Mouse (Mus musculus): ENCODE measurements around the gene Eif4h. TPM values are rescaled to one million over a fixed set of nuclear protein-coding genes. Genes with fewer than 3 reads are reported as not detected.

Gene Eif4h
- 336 and 347 TPM in 2 replicates for polyA plus RNA-seq (2015; fragmentation: Nextera tagmentation; extraction: Ambion mirVana)

DNA sequence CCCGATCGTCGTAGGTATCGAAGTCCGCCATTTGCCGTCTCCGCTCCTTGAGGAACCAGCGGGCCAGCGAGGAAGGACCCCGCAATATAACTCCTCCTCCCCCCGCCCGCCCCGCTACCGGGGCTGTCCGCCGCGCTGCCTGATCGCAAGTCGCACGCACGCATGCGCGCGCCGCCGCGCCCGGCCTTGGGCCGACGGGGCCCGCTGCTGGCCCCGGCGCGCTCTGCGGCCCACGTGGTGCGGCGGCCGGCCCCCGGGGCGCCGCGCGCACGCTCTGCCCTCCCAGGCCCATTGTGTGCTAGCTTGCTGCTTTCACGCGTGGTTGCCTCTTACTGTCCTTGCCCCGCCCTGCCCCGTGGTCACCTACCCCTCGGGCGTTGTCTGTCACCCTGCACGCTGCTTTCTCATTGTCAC lies at the start of gene Eif4h:
TSS of gene Eif4h (minus strand) at position 222 of the 414 bp plus-strand sequence.
- under 1% methylated on average over 48 of the region's 52 CpGs for WGBS
- Histone ChIP-seq H3K27me3 (no peaks in the 10 kb centered on the region), H3K9ac (peak within 1 kb of the TSS; percentile 100), H3K4me2 (peak within 1 kb of the TSS; percentile 87), H3K36me3 (peaks cover 21% of the 10 kb centered on the region), H3K27ac (peak within 1 kb of the TSS; percentile 96), H3K4me1 (replicated peaks) (peaks cover 16% of the 10 kb centered on the region), H3K4me3 (peak within 1 kb of the TSS; percentile 99), H3K9me3 (no peaks in the 10 kb centered on the region)
- ATAC-seq (ENCODE audit: low FRiP score) = peak; percentile 94

DNA sequence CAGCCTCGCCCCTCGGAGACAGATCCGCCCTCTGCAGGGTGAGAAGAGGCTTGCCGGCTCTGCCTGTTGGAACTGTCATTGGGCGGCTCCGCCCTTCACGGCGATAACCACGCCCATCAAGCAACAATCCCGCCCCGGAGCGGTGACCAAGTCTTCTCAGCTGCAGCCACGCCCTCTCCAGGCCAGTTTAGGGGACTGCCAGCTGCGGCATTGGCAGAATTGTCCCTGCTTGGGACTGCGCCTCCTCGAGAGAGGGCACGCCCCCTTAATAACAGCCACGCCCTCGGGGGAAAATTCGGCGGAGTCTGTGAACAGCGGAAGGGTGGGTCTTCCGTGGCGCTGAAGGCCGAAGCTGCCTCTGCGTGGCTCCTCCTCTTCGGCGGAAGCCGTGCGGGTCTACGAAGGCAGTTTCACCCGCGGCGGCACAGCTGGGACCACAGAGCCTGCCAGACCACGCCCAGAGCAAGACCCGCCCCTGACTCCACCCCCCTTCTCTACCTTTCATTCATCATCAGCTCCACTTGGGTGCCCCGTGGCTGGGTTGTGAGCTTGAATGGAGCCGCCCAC lies 49.5 kb upstream of the Eif4h start:
- WGBS = 0% methylated on average over 38 of the region's 38 CpGs
- Histone ChIP-seq H3K9me3 (no peaks in the 10 kb centered on the region), H3K36me3 (peaks cover 27% of the 10 kb centered on the region), H3K4me2 (peak overlapping the region; percentile 79), H3K4me3 (peak overlapping the region; percentile 87), H3K9ac (peak overlapping the region; percentile 96), H3K27ac (peak overlapping the region; percentile 93), H3K27me3 (no peaks in the 10 kb centered on the region), H3K4me1 (replicated peaks) (peaks cover 35% of the 10 kb centered on the region)
- peak; percentile 97 for ATAC-seq (ENCODE audit: low FRiP score)

DNA sequence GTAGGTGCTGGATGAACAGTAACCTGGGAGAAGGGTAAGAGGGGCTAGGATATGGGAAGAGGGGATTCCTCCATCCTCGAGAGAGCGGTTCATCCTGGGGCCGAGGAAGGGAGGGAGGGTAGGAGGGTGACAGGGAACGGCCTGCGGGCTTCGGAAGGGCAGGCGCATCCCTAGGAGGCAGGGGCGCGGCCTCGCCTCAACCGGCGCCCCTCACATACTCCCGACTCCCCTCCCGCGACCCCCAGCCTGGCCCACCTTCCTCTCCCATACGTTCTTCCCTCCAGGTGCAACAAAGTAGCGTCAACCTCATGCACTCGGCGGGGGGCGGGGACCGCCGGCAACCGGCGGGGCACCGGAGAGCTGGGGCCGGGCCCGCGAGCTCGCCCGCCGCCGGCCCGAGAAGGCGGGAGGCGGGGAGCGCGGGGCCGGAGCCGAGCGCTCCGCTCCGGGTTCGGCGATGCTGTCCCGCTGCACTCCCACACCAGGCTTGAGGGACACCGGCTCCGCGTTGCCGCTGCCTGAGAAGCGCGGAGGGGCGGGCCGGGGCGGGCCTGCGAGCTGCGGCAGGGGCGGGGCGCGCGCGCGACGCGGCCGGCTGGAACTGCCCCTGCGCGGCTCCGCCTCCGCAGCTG lies 48.9 kb upstream of the Eif4h start, which contains the start of gene Limk1:
TSS of gene Limk1 (minus strand) at position 513 of the 632 bp plus-strand sequence.
- peak; percentile 31 for ATAC-seq (ENCODE audit: low FRiP score)
- WGBS = under 1% methylated on average over 46 of the region's 69 CpGs
- H3K27ac ChIP-seq = peak within 1 kb of the TSS; percentile 93

DNA sequence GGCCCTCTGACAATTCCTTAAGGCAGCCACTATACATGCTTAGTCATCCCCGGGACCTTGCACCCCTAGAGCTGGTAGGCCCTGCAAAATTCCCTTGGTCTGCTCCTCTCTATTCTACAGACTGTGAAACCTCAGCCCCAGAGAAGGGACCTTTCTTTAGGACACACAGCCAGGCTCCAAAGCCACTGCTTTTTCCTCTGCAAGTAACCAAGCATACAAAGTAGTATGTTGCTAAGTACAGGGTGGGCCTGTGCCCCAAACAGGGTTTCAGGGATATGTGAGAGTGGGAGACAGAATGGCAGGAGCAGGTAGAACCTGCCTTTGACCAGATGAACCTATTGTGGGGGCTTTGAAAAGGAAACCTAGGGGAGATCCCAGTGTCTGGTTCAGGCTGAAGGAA lies 47.9 kb upstream of the Eif4h start:
- no peaks in the 10 kb centered on the region for H3K9me3 ChIP-seq
- H3K36me3 ChIP-seq = peaks cover 41% of the 10 kb centered on the region
- WGBS = 78% methylated on average over 1 of the region's 1 CpGs
- H3K9ac ChIP-seq = peak overlapping the region; percentile 96
- no peaks in the 10 kb centered on the region for H3K27me3 ChIP-seq
- peak overlapping the region; percentile 79 for H3K4me2 ChIP-seq
- H3K4me1 ChIP-seq (replicated peaks) = peaks cover 35% of the 10 kb centered on the region
- ATAC-seq (ENCODE audit: low FRiP score) = no peak
- H3K27ac ChIP-seq = no peak overlapping the region; the same call in 1 of the 2 replicates
- peak overlapping the region; percentile 87 for H3K4me3 ChIP-seq

More for the DNA sequence above, 48.9 kb upstream of the Eif4h start, which contains the start of gene Limk1:
- Histone ChIP-seq H3K4me3 (peak within 1 kb of the TSS; percentile 87), H3K9me3 (no peaks in the 10 kb centered on the region), H3K36me3 (peaks cover 32% of the 10 kb centered on the region), H3K4me1 (replicated peaks) (peaks cover 35% of the 10 kb centered on the region), H3K4me2 (peak within 1 kb of the TSS; percentile 79), H3K9ac (peak within 1 kb of the TSS; percentile 96), H3K27me3 (no peaks in the 10 kb centered on the region)

DNA sequence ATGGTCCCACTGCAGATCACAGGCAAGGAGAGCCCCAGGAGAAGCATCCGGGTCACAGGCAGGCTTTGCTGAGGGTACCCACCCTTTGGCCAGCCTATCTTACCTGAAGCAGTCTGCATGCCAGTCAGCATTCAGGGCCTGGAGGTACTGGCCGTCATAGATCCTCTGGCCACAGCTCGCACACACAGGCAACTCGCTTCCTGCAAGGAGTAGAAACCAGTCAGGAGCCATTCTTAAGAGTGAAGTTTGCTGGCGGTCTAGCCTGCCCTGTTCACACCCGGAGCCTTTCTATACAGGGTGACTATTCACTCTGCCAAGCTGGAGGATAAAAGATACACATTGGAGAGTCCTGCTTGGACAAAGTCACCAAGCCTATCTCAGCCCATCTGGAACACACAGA lies 47.3 kb upstream of the Eif4h start:
- H3K4me2 ChIP-seq = peak overlapping the region; percentile 79; the same call in 1 of the 2 replicates
- 88% methylated on average over 6 of the region's 6 CpGs for WGBS
- peaks cover 41% of the 10 kb centered on the region for H3K36me3 ChIP-seq
- no peak overlapping the region; the same call in 1 of the 2 replicates for H3K9ac ChIP-seq
- H3K4me1 ChIP-seq (replicated peaks) = peaks cover 35% of the 10 kb centered on the region
- H3K27me3 ChIP-seq = no peaks in the 10 kb centered on the region
- no peak for ATAC-seq (ENCODE audit: low FRiP score)
- H3K9me3 ChIP-seq = no peaks in the 10 kb centered on the region
- H3K4me3 ChIP-seq = no peak overlapping the region
- no peak overlapping the region for H3K27ac ChIP-seq

DNA sequence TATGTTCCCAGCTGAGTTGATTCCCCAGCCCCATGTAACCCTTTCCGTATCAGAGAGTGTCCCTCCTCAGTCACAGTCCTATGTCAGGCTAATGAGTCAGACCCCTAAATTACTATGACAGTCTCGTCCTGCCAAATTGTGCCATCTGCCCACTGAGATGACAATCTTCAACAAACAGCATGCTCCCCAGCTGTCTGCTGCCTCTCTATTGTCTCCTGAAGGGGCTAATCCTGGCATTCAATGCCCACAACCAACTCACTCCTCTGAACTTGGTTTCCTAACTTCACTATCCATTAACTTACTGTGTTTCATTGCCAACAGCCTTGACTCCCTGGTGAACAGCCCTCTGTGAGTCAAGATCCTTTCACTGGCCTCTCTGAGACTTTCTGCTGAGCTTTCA lies 45.1 kb upstream of the Eif4h start:
- Histone ChIP-seq H3K9me3 (no peaks in the 10 kb centered on the region), H3K4me2 (no peak overlapping the region), H3K9ac (0 out of 2 replicates have a peak overlapping the region, but pooled peaks have one; percentile 1), H3K27me3 (no peaks in the 10 kb centered on the region), H3K27ac (no peak overlapping the region), H3K4me3 (no peak overlapping the region), H3K4me1 (replicated peaks) (peaks cover 46% of the 10 kb centered on the region), H3K36me3 (peaks cover 59% of the 10 kb centered on the region)
- no peak for ATAC-seq (ENCODE audit: low FRiP score)
- 66% methylated on average over 2 of the region's 2 CpGs for WGBS

DNA sequence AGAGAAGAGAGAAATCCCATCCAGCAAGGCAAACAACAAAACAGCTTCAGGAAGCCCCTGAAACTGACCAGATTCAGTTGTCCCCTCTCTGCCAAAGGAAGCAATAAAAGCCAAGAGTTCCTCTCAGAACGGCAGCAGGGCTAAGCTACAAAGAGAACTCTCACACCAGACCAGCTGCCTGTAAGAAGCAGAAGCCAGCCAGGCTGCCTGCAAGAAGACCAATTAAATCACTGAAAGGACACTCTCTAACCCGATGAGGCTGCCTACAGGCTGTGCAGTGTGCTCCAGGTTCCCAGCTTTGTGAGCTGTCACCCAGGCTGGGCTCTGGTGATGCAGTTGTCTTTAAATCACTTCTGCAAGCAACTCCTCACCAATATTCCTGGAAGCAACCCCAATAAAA lies 44.5 kb upstream of the Eif4h start:
- 82% methylated on average over 2 of the region's 2 CpGs for WGBS
- no peak for ATAC-seq (ENCODE audit: low FRiP score)

DNA sequence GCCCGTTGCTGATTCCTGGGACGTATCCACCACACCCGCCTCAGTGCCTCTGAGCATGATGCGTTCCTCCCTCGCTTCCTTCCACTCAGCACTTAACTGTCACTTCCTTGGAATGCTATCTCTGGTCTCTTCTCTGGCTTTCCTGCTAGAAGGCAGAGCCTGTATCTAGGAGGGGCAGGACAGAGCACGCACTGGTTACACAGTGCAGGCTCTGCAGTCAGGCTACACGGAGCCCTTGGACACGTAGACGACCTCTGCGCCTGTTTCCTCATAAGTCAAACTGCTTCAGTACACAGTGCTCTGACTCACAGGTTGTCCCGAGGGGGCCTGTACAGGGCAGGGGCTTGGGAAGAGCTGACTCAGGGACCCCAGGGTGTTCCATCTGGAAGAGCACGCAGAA lies 40.9 kb upstream of the Eif4h start:
- H3K27me3 ChIP-seq = no peaks in the 10 kb centered on the region
- H3K9me3 ChIP-seq = no peaks in the 10 kb centered on the region
- peaks cover 66% of the 10 kb centered on the region for H3K36me3 ChIP-seq
- H3K4me1 ChIP-seq (replicated peaks) = peaks cover 54% of the 10 kb centered on the region
- H3K4me2 ChIP-seq = no peak overlapping the region
- peak overlapping the region; percentile 53; the same call in 1 of the 2 replicates for H3K9ac ChIP-seq
- WGBS = 85% methylated on average over 12 of the region's 12 CpGs
- no peak for ATAC-seq (ENCODE audit: low FRiP score)
- H3K4me3 ChIP-seq = no peak overlapping the region
- no peak overlapping the region for H3K27ac ChIP-seq

More for the DNA sequence above, 44.5 kb upstream of the Eif4h start:
- no peak overlapping the region for H3K4me2 ChIP-seq
- H3K9ac ChIP-seq = no peak overlapping the region
- H3K27me3 ChIP-seq = no peaks in the 10 kb centered on the region
- no peak overlapping the region for H3K4me3 ChIP-seq
- no peaks in the 10 kb centered on the region for H3K9me3 ChIP-seq
- H3K36me3 ChIP-seq = peaks cover 65% of the 10 kb centered on the region
- no peak overlapping the region for H3K27ac ChIP-seq
- peaks cover 50% of the 10 kb centered on the region for H3K4me1 ChIP-seq (replicated peaks)

DNA sequence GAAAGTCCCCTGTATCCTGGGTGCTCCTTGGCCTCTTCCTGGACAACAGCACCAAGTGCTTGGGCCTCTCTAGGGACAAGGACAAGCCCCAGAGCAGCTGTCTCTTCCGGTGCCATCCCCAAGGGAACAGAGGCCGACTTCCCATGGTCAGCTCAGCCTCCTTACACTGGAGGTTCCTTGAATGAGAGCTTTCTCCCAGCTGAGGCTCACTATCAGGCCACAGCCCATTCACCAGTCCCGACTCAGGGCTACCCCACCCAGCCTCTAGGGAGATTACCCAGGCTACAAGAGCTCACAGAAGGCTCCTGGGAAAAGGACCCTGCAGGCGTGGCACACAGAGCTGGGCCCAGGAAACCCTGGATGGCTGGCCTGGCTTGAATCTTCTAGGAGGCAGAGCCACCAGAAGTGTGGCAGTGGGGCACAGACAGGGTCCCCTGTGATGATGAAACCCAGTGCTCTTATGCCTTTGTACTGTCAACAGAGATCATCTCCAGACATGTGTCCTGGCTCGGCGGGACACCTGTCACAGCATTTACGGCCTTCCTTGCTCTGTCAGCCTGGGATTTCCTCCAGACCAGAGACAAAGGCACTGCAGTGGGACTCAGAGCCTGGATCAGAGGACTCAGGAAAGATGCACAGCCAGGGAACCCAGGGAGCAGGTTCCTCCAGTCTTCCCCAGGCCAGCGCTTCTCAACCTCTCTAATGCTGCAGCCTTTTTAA lies 39.7 kb upstream of the Eif4h start:
- H3K36me3 ChIP-seq = peaks cover 59% of the 10 kb centered on the region
- H3K9me3 ChIP-seq = no peaks in the 10 kb centered on the region
- WGBS = 76% methylated on average over 8 of the region's 8 CpGs
- ATAC-seq (ENCODE audit: low FRiP score) = no peak
- H3K4me3 ChIP-seq = no peak overlapping the region
- H3K4me2 ChIP-seq = no peak overlapping the region
- H3K27ac ChIP-seq = no peak overlapping the region
- H3K4me1 ChIP-seq (replicated peaks) = peaks cover 49% of the 10 kb centered on the region
- peak overlapping the region; percentile 29; the same call in 1 of the 2 replicates for H3K9ac ChIP-seq
- H3K27me3 ChIP-seq = no peaks in the 10 kb centered on the region

DNA sequence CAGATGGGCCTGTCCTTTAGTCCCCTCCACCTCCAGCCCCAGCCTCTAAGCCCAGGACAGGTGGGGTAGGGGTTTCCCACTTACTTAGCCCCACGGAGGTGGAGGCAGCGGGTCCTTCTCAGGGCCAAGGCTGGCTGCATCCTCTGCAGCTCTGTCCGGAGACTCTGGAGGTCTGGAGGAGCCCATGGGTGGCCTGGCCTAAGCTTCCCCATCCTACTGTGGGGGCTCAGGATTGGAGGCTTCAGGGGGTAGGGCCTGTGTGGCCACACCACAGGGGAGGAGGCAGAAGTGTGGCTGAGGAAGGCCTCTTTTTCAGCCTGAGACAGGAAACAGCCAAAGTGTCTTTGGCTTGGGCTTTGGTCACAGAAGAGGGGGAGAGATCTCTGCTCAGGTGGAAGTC lies 38.7 kb upstream of the Eif4h start:
- 86% methylated on average over 3 of the region's 3 CpGs for WGBS
- H3K36me3 ChIP-seq = peaks cover 51% of the 10 kb centered on the region
- no peak overlapping the region for H3K4me3 ChIP-seq
- no peak for ATAC-seq (ENCODE audit: low FRiP score)
- peaks cover 50% of the 10 kb centered on the region for H3K4me1 ChIP-seq (replicated peaks)
- H3K9ac ChIP-seq = no peak overlapping the region
- no peak overlapping the region for H3K4me2 ChIP-seq
- H3K27ac ChIP-seq = no peak overlapping the region
- H3K9me3 ChIP-seq = no peaks in the 10 kb centered on the region
- H3K27me3 ChIP-seq = no peaks in the 10 kb centered on the region

DNA sequence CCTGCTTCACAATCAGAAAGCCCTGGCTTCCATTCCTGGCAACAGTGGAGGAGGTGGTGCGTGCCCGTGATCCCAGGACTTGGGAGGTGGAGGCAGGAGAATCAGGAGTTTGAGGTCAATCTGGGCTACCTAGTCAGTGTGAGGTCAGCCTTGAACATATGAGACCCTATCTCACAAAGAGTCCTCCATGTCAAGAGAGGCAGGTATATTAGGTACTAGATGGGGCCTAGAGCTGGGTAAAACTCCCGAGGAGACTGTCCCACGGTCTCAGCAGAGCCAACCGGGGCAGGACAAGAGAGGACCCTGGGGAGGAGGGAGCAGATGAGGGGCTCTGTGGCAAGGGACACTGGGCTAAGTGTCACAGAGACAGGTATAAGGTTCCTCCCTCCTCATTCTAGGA lies 38.2 kb upstream of the Eif4h start:
- 87% methylated on average over 5 of the region's 5 CpGs for WGBS
- peak overlapping the region; percentile 87; the same call in 1 of the 2 replicates for H3K27ac ChIP-seq

More for the DNA sequence above, 38.2 kb upstream of the Eif4h start:
- Histone ChIP-seq H3K9me3 (no peaks in the 10 kb centered on the region), H3K9ac (no peak overlapping the region), H3K4me2 (no peak overlapping the region), H3K4me3 (no peak overlapping the region), H3K27me3 (no peaks in the 10 kb centered on the region), H3K4me1 (replicated peaks) (peaks cover 55% of the 10 kb centered on the region), H3K36me3 (peaks cover 51% of the 10 kb centered on the region)
- ATAC-seq (ENCODE audit: low FRiP score) = no peak

All from hindbrain, embryonic 13.5 days (tissue).